Comparison of ENCODE assay signal across 9 mouse cellular contexts in genomic region chr11:100979887-100980286, GRCm38 (mm10). TPM values are rescaled to one million over a fixed set of nuclear protein-coding genes. Genes with fewer than 3 reads are reported as not detected.
DNase-seq lines count a peak whose midpoint lies in the region; ATAC-seq and TF ChIP-seq lines count a peak whose summit lies in the region.
"Had no signal": no experiment of that assay in that cellular context is flagged by ENCODE, and none has a peak within 500 bp of the region (broad histone marks: within the 10 kb centered on the region; RNA-seq: fewer than 3 reads in every experiment).

No protein-coding gene starts in this region.

- intact Hi-C loops in heart, postnatal 25 days (cut with DNase I): loop anchor here (5.0 kb wide), 2 partner anchors 37 to 197 kb away; partner anchors contain the start of gene Ccr10

- no peak overlapping the region for H3K27ac ChIP-seq in forebrain, embryonic 14.5 days (ENCODE audit: low read depth, low read length)
- no peak overlapping the region for H3K27ac ChIP-seq in forebrain, embryonic 10.5 days
- peak overlapping the region; percentile 59 for H3K27ac ChIP-seq in lung, embryonic 14.5 days (ENCODE audit: low read depth)
- H3K27ac ChIP-seq: midbrain, embryonic 12.5 days had no signal

- H3K36me3 ChIP-seq in forebrain, embryonic 14.5 days (ENCODE audit: control insufficient read depth, insufficient read depth, low read length): no peaks in the 10 kb centered on the region
- H3K36me3 ChIP-seq in forebrain, embryonic 10.5 days (replicated peaks): no peaks in the 10 kb centered on the region
- H3K36me3 ChIP-seq in lung, embryonic 14.5 days (ENCODE audit: insufficient read depth): no peaks in the 10 kb centered on the region
- H3K36me3 ChIP-seq: midbrain, embryonic 12.5 days had no signal

- no peaks in the 10 kb centered on the region for H3K9me3 ChIP-seq in forebrain, embryonic 14.5 days (replicated peaks; ENCODE audit: control insufficient read depth, low read length)
- H3K9me3 ChIP-seq in forebrain, embryonic 10.5 days: no peaks in the 10 kb centered on the region
- H3K9me3 ChIP-seq in lung, embryonic 14.5 days (ENCODE audit: low read depth, low read length): no peaks in the 10 kb centered on the region
- H3K9me3 ChIP-seq: midbrain, embryonic 12.5 days had no signal

- H3K27me3 ChIP-seq in forebrain, embryonic 14.5 days (replicated peaks; ENCODE audit: control insufficient read depth, insufficient read depth, low read length): peaks cover 7% of the 10 kb centered on the region; the same call in 1 of the 2 replicates
- H3K27me3 ChIP-seq in forebrain, embryonic 10.5 days (ENCODE audit: poor library complexity, severe bottlenecking): peaks cover 42% of the 10 kb centered on the region
- no peaks in the 10 kb centered on the region; the same call in 1 of the 2 replicates for H3K27me3 ChIP-seq in lung, embryonic 14.5 days (ENCODE audit: insufficient read depth, low read length)

- H3K4me3 ChIP-seq in forebrain, embryonic 14.5 days (ENCODE audit: low read depth, low read length): no peak overlapping the region
- H3K4me3 ChIP-seq in forebrain, embryonic 10.5 days: no peak overlapping the region
- no peak overlapping the region for H3K4me3 ChIP-seq in lung, embryonic 14.5 days (ENCODE audit: low read depth, low read length)
- H3K4me3 ChIP-seq: midbrain, embryonic 12.5 days had no signal

- peaks cover 4% of the 10 kb centered on the region for H3K4me1 ChIP-seq in forebrain, embryonic 14.5 days (ENCODE audit: control insufficient read depth, insufficient read depth, low read length)
- peaks cover 9% of the 10 kb centered on the region for H3K4me1 ChIP-seq in forebrain, embryonic 10.5 days
- peaks cover 2% of the 10 kb centered on the region; the same call in 1 of the 2 replicates for H3K4me1 ChIP-seq in lung, embryonic 14.5 days (ENCODE audit: insufficient read depth)

- no peak overlapping the region for H3K9ac ChIP-seq in forebrain, embryonic 14.5 days (ENCODE audit: low read length)
- no peak overlapping the region for H3K9ac ChIP-seq in lung, embryonic 14.5 days
- H3K9ac ChIP-seq: midbrain, embryonic 12.5 days had no signal

- no peak for ATAC-seq in forebrain, embryonic 14.5 days
- ATAC-seq in lung, embryonic 14.5 days (ENCODE audit: insufficient read depth): 0 out of 2 replicates have a peak, but pooled peaks have one; percentile 33
- no peak for ATAC-seq in inflammation-experienced regulatory T-cells, adult 6 months

- TF ChIP-seq CTCF in lung, embryonic 14.5 days (IDR thresholded peaks at IDR 0.05; ENCODE audit: low read depth): no peak

- peak; percentile 41 for DNase-seq in forebrain, embryonic 14.5 days (ENCODE audit: low spot score)
- DNase-seq in forebrain, embryonic 10.5 days (ENCODE audit: extremely low spot score, low spot score): no peak
- peak; percentile 99 for DNase-seq in adipocyte (ENCODE audit: low spot score)
- DNase-seq in heart, postnatal 25 days (ENCODE audit: low spot score): peak; percentile 51
- peak; percentile 82 for DNase-seq in lung, embryonic 14.5 days
- no peak for DNase-seq in frontal cortex, postnatal 25 days (ENCODE audit: low spot score in 2 of 2)
- DNase-seq in right cerebral cortex, adult 2 months (ENCODE audit: low spot score in 2 of 2): no peak

- 40% methylated on average over 8 of the region's 8 CpGs for WGBS in forebrain, embryonic 14.5 days
- 79% methylated on average over 8 of the region's 8 CpGs for WGBS in forebrain, embryonic 10.5 days
- 44% methylated on average over 8 of the region's 8 CpGs for WGBS in lung, embryonic 14.5 days

- H3K4me2 ChIP-seq in forebrain, embryonic 14.5 days (ENCODE audit: low read length): no peak overlapping the region
- no peak overlapping the region for H3K4me2 ChIP-seq in lung, embryonic 14.5 days
- H3K4me2 ChIP-seq: midbrain, embryonic 12.5 days had no signal

RNA-seq across cellular contexts. Expression of gene Cavin1, which starts 9.2 kb away (rescaled TPM):
- 15.6 and 21.1 TPM in 2 replicates for polyA plus RNA-seq in forebrain, embryonic 14.5 days (2014; fragmentation: Nextera tagmentation; extraction: Ambion mirVana)
- 16.1 and 16.6 TPM in 2 replicates for polyA plus RNA-seq in forebrain, embryonic 10.5 days (2016; fragmentation: Nextera tagmentation; extraction: Ambion mirVana)
- total RNA-seq in heart, postnatal 25 days (2021): 100 to 1,000 TPM; 275 to 277 TPM
- polyA plus RNA-seq in lung, embryonic 14.5 days (2014; fragmentation: Nextera tagmentation; extraction: Ambion mirVana): 137 and 143 TPM in 2 replicates
- polyA plus RNA-seq in inflammation-experienced regulatory T-cells, adult 6 months (2017; shearing (Covaris generic)): under 1 TPM in 2 of 3 experiments, not detected in 1; 0.09 to 0.26 TPM

RNA-seq across cellular contexts. Expression of gene Atp6v0a1, which starts 29.4 kb away (rescaled TPM):
- polyA plus RNA-seq in forebrain, embryonic 14.5 days (2014; fragmentation: Nextera tagmentation; extraction: Ambion mirVana): 50.2 and 74.4 TPM in 2 replicates
- polyA plus RNA-seq in forebrain, embryonic 10.5 days (2016; fragmentation: Nextera tagmentation; extraction: Ambion mirVana): 34.5 and 36.9 TPM in 2 replicates
- 10 to 100 TPM; 84.7 to 87.3 TPM for total RNA-seq in heart, postnatal 25 days (2021)
- polyA plus RNA-seq in lung, embryonic 14.5 days (2014; fragmentation: Nextera tagmentation; extraction: Ambion mirVana): 32.8 and 38.0 TPM in 2 replicates
- 1 to 10 TPM; 1.3 to 7.7 (median 6.8) TPM for polyA plus RNA-seq in inflammation-experienced regulatory T-cells, adult 6 months (2017; shearing (Covaris generic))

RNA-seq across cellular contexts. Expression of gene Stat3, which starts 40.5 kb away (rescaled TPM):
- 23.3 and 26.4 TPM in 2 replicates for polyA plus RNA-seq in forebrain, embryonic 14.5 days (2014; fragmentation: Nextera tagmentation; extraction: Ambion mirVana)
- 15.0 and 15.6 TPM in 2 replicates for polyA plus RNA-seq in forebrain, embryonic 10.5 days (2016; fragmentation: Nextera tagmentation; extraction: Ambion mirVana)
- 100 to 1,000 TPM in 1 of 2 experiments, 10 to 100 TPM in 1; 91.3 to 119 TPM for total RNA-seq in heart, postnatal 25 days (2021)
- polyA plus RNA-seq in lung, embryonic 14.5 days (2014; fragmentation: Nextera tagmentation; extraction: Ambion mirVana): 33.8 and 36.5 TPM in 2 replicates
- polyA plus RNA-seq in inflammation-experienced regulatory T-cells, adult 6 months (2017; shearing (Covaris generic)): 100 to 1,000 TPM in 1 of 3 experiments, 10 to 100 TPM in 2; 79.3 to 111 (median 99.2) TPM

Comparison
In these comparisons a context has a peak if more than half of its experiments do, and no peak if none do; other contexts are left out.
1. DNase-seq: peak in forebrain, embryonic 14.5 days (single experiment), adipocyte (single experiment), heart, postnatal 25 days (single experiment) and lung, embryonic 14.5 days (single experiment); none in forebrain, embryonic 10.5 days (single experiment), frontal cortex, postnatal 25 days (0 of 2) and right cerebral cortex, adult 2 months (0 of 2).
2. RNA of gene Cavin1, which starts 9.2 kb away (polyA plus RNA-seq): 137 to 143 TPM in lung, embryonic 14.5 days, 16.1 to 16.6 TPM in forebrain, embryonic 10.5 days and 15.6 to 21.1 TPM in forebrain, embryonic 14.5 days; 0.09 to 0.26 TPM in inflammation-experienced regulatory T-cells, adult 6 months; every median in the first group is over 10 times any median in the second.